Mouse (Mus musculus) embryonic facial prominence, embryonic 14.5 days (tissue): ENCODE measurements around the gene Dnajc25. TPM values are rescaled to one million over a fixed set of nuclear protein-coding genes. Genes with fewer than 3 reads are reported as not detected.

ENCODE experiments used
- ATAC-seq: fragments of 200-750 bp; cut with Nextera tagmentation; 2 replicates; pipeline ENCODE4 v1.8.0; 2017; ENCODE audit warnings: low read depth, moderate number of reproducible peaks, moderate TSS enrichment
- DNase-seq: peaks from one replicate; pipeline ENCODE4 v3.0.0-alpha.2; 2015; ENCODE audit warnings: low spot score
- H3K27ac ChIP-seq: fragments of 300-500 bp; sonication (generic); replicated peaks from 2 replicates; pipeline ENCODE4 v1.5.1; 2014; ENCODE audit warnings: low read depth, mild to moderate bottlenecking, low read length, moderate library complexity
- H3K27me3 ChIP-seq: fragments of 300-500 bp; sonication (generic); replicated peaks from 2 replicates; pipeline ENCODE4 v1.6.1; 2014; ENCODE audit warnings: low read length; ENCODE audit not compliant: control insufficient read depth, insufficient read depth
- H3K36me3 ChIP-seq: fragments of 300-500 bp; sonication (generic); 2 replicates; pipeline ENCODE4 v1.6.1; 2014; ENCODE audit warnings: low read length, mixed read lengths; ENCODE audit not compliant: control insufficient read depth, insufficient read depth
- H3K4me1 ChIP-seq: fragments of 300-500 bp; sonication (generic); 2 replicates; pipeline ENCODE4 v1.6.1; 2014; ENCODE audit warnings: antibody characterized with exemption, low read length; ENCODE audit not compliant: control insufficient read depth, insufficient read depth
- H3K4me2 ChIP-seq: fragments of 300-500 bp; sonication (generic); 2 replicates; pipeline ENCODE4 v1.6.1; 2014; ENCODE audit warnings: low read depth, mild to moderate bottlenecking, low read length, moderate library complexity, mixed read lengths
- H3K4me3 ChIP-seq: fragments of 300-500 bp; sonication (generic); 2 replicates; pipeline ENCODE4 v1.5.1; 2014; ENCODE audit warnings: low read depth, mild to moderate bottlenecking, low read length
- H3K9ac ChIP-seq: fragments of 300-500 bp; sonication (generic); 2 replicates; pipeline ENCODE4 v1.6.1; 2014; ENCODE audit warnings: low read depth, mild to moderate bottlenecking, low read length, moderate library complexity, mixed read lengths
- H3K9me3 ChIP-seq: fragments of 300-500 bp; sonication (generic); 2 replicates; pipeline ENCODE4 v1.6.1; 2016; ENCODE audit warnings: low read length; ENCODE audit not compliant: control insufficient read depth
- WGBS: fragments of 180-500 bp; shearing (Covaris S2); extraction: QIAGEN DNeasy Blood & Tissue Kit; methylation state at CpG from one replicate; pipeline ENCODE4 v1.1.7; 2014; 5-methylcytosine and 5-hydroxymethylcytosine counted together
- polyA plus RNA-seq: library from polyadenylated mRNA; unstranded; fragments of >200 nt; fragmentation: Nextera tagmentation; extraction: Ambion mirVana; gene quantifications from 2 replicates; pipeline ENCODE4 v1.2.1, GENCODE M21; 2014

Dnajc25 gene
- polyA plus RNA-seq, 1 experiment from 2014 or later: 19.3 TPM

DNA sequence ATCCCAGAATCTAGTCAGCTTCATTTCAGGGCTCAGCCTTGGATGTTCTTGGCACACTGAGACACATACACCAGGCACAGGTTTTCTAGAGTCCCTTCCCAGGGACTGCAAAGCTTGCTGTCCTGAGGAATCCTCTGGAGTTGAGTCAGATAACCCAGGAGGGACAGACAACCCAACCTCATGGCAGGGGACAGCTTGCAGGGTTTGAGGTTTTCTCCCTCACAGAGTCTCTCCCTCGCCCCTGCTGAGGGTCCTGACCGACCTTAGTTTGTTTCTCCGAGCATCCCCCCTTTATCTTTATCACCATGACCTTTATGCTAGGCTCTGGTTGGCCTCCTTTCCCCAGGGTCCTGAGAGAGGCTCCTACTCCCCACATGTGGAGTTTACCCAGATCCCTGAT is 42.7 kb downstream of the Dnajc25 start:
- WGBS: 84% methylated on average over 3 of the region's 3 CpGs
- Histone ChIP-seq H3K27ac (no peak overlapping the region), H3K36me3 (peaks cover 33% of the 10 kb centered on the region), H3K4me2 (no peak overlapping the region), H3K4me1 (peaks cover 5% of the 10 kb centered on the region; the same call in 1 of the 2 replicates), H3K27me3 (no peaks in the 10 kb centered on the region), H3K4me3 (no peak overlapping the region), H3K9me3 (0 out of 2 replicates have a peak, but pooled peaks cover 3% of the 10 kb centered on the region), H3K9ac (no peak overlapping the region)
- ATAC-seq: no peak
- DNase-seq: no peak

GRCm38 (mm10) chr4:59040397-59041287 is 45.8 kb downstream of the Dnajc25 start:
- Histone ChIP-seq H3K9ac (no peak overlapping the region), H3K4me3 (no peak overlapping the region), H3K36me3 (peaks cover 40% of the 10 kb centered on the region), H3K27me3 (no peaks in the 10 kb centered on the region), H3K4me1 (peaks cover 3% of the 10 kb centered on the region; the same call in 1 of the 2 replicates), H3K9me3 (no peaks in the 10 kb centered on the region), H3K4me2 (no peak overlapping the region), H3K27ac (no peak overlapping the region)
- no peak for ATAC-seq
- DNase-seq: no peak
- 87% methylated on average over 11 of the region's 11 CpGs for WGBS

DNA sequence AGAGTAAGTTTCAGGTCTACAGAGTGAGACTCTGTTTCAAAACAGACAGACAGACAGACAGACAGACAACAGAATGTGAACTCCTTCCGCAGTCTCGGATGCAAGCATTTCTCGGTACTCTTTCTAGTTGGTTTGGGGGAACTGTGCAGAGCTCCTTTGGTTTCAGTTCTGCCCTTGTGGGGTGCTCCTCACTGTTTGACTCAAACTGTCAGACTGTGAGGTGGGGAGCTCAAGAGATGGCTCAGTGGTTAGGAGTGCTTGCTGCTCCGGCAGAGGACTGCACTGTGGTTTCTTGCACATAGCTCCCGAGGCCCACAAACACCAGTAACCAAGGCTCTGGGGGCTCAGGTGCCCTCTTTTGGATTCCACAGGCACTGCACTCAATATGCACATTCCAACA is 48.2 kb downstream of the Dnajc25 start:
- H3K27ac ChIP-seq: no peak overlapping the region
- H3K9ac ChIP-seq: no peak overlapping the region
- H3K9me3 ChIP-seq: no peaks in the 10 kb centered on the region
- no peaks in the 10 kb centered on the region for H3K27me3 ChIP-seq
- H3K4me2 ChIP-seq: no peak overlapping the region
- no peak for DNase-seq
- no peak for ATAC-seq
- no peaks in the 10 kb centered on the region for H3K4me1 ChIP-seq
- no peak overlapping the region for H3K4me3 ChIP-seq
- peaks cover 40% of the 10 kb centered on the region for H3K36me3 ChIP-seq
- 94% methylated on average over 5 of the region's 5 CpGs for WGBS

- H3K27ac ChIP-seq: no peak overlapping the region
- DNase-seq: no peak
- H3K4me2 ChIP-seq: no peak overlapping the region
- H3K9me3 ChIP-seq: no peaks in the 10 kb centered on the region
- ATAC-seq: no peak
- H3K4me1 ChIP-seq: no peaks in the 10 kb centered on the region
- no peak overlapping the region for H3K9ac ChIP-seq
- WGBS: 84% methylated on average over 6 of the region's 6 CpGs
- H3K36me3 ChIP-seq: peaks cover 36% of the 10 kb centered on the region
- no peak overlapping the region for H3K4me3 ChIP-seq
- no peaks in the 10 kb centered on the region for H3K27me3 ChIP-seq
Observed at GRCm38 (mm10) chr4:59043891-59044290, 49.0 kb downstream of the Dnajc25 start.

- Histone ChIP-seq H3K27ac (no peak overlapping the region), H3K4me1 (no peaks in the 10 kb centered on the region), H3K9ac (no peak overlapping the region), H3K36me3 (peaks cover 7% of the 10 kb centered on the region; the same call in 1 of the 2 replicates), H3K9me3 (no peaks in the 10 kb centered on the region), H3K4me2 (no peak overlapping the region), H3K27me3 (no peaks in the 10 kb centered on the region), H3K4me3 (no peak overlapping the region)
- no peak for ATAC-seq
- no peak for DNase-seq
- 45% methylated on average over 3 of the region's 3 CpGs for WGBS
Observed at GRCm38 (mm10) chr4:59047222-59047621, 52.4 kb downstream of the Dnajc25 start.

DNA sequence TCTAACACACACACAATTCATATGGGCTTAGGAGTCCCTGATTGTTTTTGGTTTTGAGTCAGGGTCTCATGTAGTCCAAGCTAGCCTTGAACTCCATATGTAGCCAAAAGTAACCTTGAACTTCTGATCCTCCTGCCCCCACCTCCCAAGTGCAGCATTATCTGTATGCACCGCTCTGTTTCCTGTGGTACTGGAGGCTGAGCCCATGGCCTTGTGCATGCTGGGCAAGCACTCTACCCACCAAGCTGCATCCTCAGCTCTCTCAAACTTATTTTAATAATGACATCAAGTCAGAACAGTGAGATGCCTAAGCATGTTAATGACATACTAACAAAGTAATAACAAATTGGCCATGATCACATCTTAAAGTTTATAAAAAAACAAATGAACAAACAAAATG is 56.2 kb downstream of the Dnajc25 start:
- Histone ChIP-seq H3K4me2 (no peak overlapping the region), H3K27me3 (no peaks in the 10 kb centered on the region), H3K4me3 (no peak overlapping the region), H3K9me3 (no peaks in the 10 kb centered on the region), H3K4me1 (no peaks in the 10 kb centered on the region), H3K9ac (no peak overlapping the region), H3K36me3 (no peaks in the 10 kb centered on the region), H3K27ac (no peak overlapping the region)
- DNase-seq (no peak), ATAC-seq (no peak)
- WGBS: 97% methylated on average over 1 of the region's 1 CpGs

- 82% methylated on average over 3 of the region's 3 CpGs for WGBS
- H3K27me3 ChIP-seq: no peaks in the 10 kb centered on the region
- H3K9me3 ChIP-seq: no peaks in the 10 kb centered on the region
- H3K27ac ChIP-seq: no peak overlapping the region
- DNase-seq (no peak), ATAC-seq (no peak)
- H3K4me1 ChIP-seq: no peaks in the 10 kb centered on the region
- no peak overlapping the region for H3K4me3 ChIP-seq
- H3K36me3 ChIP-seq: no peaks in the 10 kb centered on the region
- H3K4me2 ChIP-seq: no peak overlapping the region
- H3K9ac ChIP-seq: no peak overlapping the region
Observed at GRCm38 (mm10) chr4:59057929-59058328, 63.1 kb downstream of the Dnajc25 start.

DNA sequence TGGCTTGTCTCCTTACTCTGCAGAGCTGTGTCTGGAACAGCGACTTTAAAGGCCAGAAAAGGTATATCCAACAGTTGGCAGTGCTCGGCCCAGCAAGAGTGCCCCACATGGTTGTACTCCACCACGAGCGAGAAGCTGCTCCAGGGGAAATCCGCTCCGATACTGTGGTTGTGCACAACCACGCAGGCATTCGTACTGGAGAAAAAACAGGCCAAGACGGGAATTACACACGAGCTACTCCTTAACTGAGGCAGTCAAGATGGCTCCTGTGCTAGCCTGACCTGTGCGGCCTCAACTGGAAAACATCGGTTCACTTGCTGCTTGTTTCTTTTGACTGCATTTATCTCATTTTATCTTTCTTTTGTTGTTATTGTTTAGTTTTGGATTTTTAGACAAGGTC is 67.7 kb downstream of the Dnajc25 start:
- no peak for DNase-seq
- no peak for ATAC-seq
- WGBS: 71% methylated on average over 12 of the region's 12 CpGs
- H3K9ac ChIP-seq: no peak overlapping the region
- H3K9me3 ChIP-seq: 0 out of 2 replicates have a peak, but pooled peaks cover 3% of the 10 kb centered on the region
- H3K4me2 ChIP-seq: no peak overlapping the region
- H3K27me3 ChIP-seq: no peaks in the 10 kb centered on the region
- no peak overlapping the region for H3K27ac ChIP-seq
- no peaks in the 10 kb centered on the region for H3K4me1 ChIP-seq
- no peak overlapping the region for H3K4me3 ChIP-seq
- H3K36me3 ChIP-seq: no peaks in the 10 kb centered on the region

- H3K36me3 ChIP-seq: no peaks in the 10 kb centered on the region
- ATAC-seq (no peak), DNase-seq (no peak)
- H3K9me3 ChIP-seq: 0 out of 2 replicates have a peak, but pooled peaks cover 3% of the 10 kb centered on the region
- H3K27ac ChIP-seq: no peak overlapping the region
- 49% methylated on average over 3 of the region's 3 CpGs for WGBS
- no peaks in the 10 kb centered on the region for H3K4me1 ChIP-seq
- no peak overlapping the region for H3K4me2 ChIP-seq
- H3K4me3 ChIP-seq: no peak overlapping the region
- H3K9ac ChIP-seq: no peak overlapping the region
- no peaks in the 10 kb centered on the region for H3K27me3 ChIP-seq
Observed at GRCm38 (mm10) chr4:59069276-59069675, 74.4 kb downstream of the Dnajc25 start.
